Mouse (Mus musculus): ENCODE measurements around the gene Pald1. TPM values are rescaled to one million over a fixed set of nuclear protein-coding genes. Genes with fewer than 3 reads are reported as not detected.

The Pald1 gene
- polyA plus RNA-seq, 1 experiment: 3.2 TPM

- Histone ChIP-seq H3K36me3 (ENCODE audit: control insufficient read depth, insufficient read depth, low read length) (no peaks in the 10 kb centered on the region), H3K4me1 (ENCODE audit: control insufficient read depth, insufficient read depth, insufficient read length, low read length) (no peaks in the 10 kb centered on the region), H3K4me3 (ENCODE audit: low read depth, low read length) (no peak overlapping the region), H3K27me3 (ENCODE audit: control insufficient read depth, insufficient read depth, low read length) (no peaks in the 10 kb centered on the region), H3K27ac (ENCODE audit: insufficient read depth, low read depth, low read length) (no peak overlapping the region)
- TF ChIP-seq POLR2A (IDR thresholded peaks at IDR 0.05; ENCODE audit: low read depth, low read length) (no peak), CTCF (IDR thresholded peaks at IDR 0.05; ENCODE audit: extremely low read depth, insufficient read length, insufficient replicate concordance, low read depth, low read length) (no peak)
- WGBS: 28% methylated on average over 10 of the region's 10 CpGs
These were observed 22.6 kb upstream of the Pald1 start for GRCm38 (mm10) chr10:61405958-61406357.

GRCm38 (mm10) chr10:61402911-61403310, 19.6 kb upstream of the Pald1 start:
- Histone ChIP-seq H3K27ac (ENCODE audit: insufficient read depth, low read depth, low read length) (no peak overlapping the region), H3K4me1 (ENCODE audit: control insufficient read depth, insufficient read depth, insufficient read length, low read length) (no peaks in the 10 kb centered on the region), H3K4me3 (ENCODE audit: low read depth, low read length) (no peak overlapping the region), H3K27me3 (ENCODE audit: control insufficient read depth, insufficient read depth, low read length) (no peaks in the 10 kb centered on the region), H3K36me3 (ENCODE audit: control insufficient read depth, insufficient read depth, low read length) (no peaks in the 10 kb centered on the region)
- 50% methylated on average over 2 of the region's 2 CpGs for WGBS
- TF ChIP-seq POLR2A (IDR thresholded peaks at IDR 0.05; ENCODE audit: low read depth, low read length): no peak
- no peak for TF ChIP-seq CTCF (IDR thresholded peaks at IDR 0.05; ENCODE audit: extremely low read depth, insufficient read length, insufficient replicate concordance, low read depth, low read length)

- no peak for TF ChIP-seq POLR2A (IDR thresholded peaks at IDR 0.05; ENCODE audit: low read depth, low read length)
- 0 out of 2 replicates have a peak, but pooled peaks have one; percentile 10 for TF ChIP-seq CTCF (IDR thresholded peaks at IDR 0.05; ENCODE audit: extremely low read depth, insufficient read length, insufficient replicate concordance, low read depth, low read length)
- no peaks in the 10 kb centered on the region for H3K36me3 ChIP-seq (ENCODE audit: control insufficient read depth, insufficient read depth, low read length)
- no peaks in the 10 kb centered on the region for H3K4me1 ChIP-seq (ENCODE audit: control insufficient read depth, insufficient read depth, insufficient read length, low read length)
- H3K27ac ChIP-seq (ENCODE audit: insufficient read depth, low read depth, low read length): no peak overlapping the region
- no peak overlapping the region for H3K4me3 ChIP-seq (ENCODE audit: low read depth, low read length)
- 61% methylated on average over 5 of the region's 5 CpGs for WGBS
- no peaks in the 10 kb centered on the region for H3K27me3 ChIP-seq (ENCODE audit: control insufficient read depth, insufficient read depth, low read length)
These were observed 19.1 kb upstream of the Pald1 start for GRCm38 (mm10) chr10:61402480-61402879.

GRCm38 (mm10) chr10:61400407-61400806, 17.1 kb upstream of the Pald1 start:
- Histone ChIP-seq H3K36me3 (ENCODE audit: control insufficient read depth, insufficient read depth, low read length) (no peaks in the 10 kb centered on the region), H3K27me3 (ENCODE audit: control insufficient read depth, insufficient read depth, low read length) (no peaks in the 10 kb centered on the region), H3K4me1 (ENCODE audit: control insufficient read depth, insufficient read depth, insufficient read length, low read length) (no peaks in the 10 kb centered on the region), H3K4me3 (ENCODE audit: low read depth, low read length) (no peak overlapping the region), H3K27ac (ENCODE audit: insufficient read depth, low read depth, low read length) (no peak overlapping the region)
- no peak for TF ChIP-seq CTCF (IDR thresholded peaks at IDR 0.05; ENCODE audit: extremely low read depth, insufficient read length, insufficient replicate concordance, low read depth, low read length)
- TF ChIP-seq POLR2A (IDR thresholded peaks at IDR 0.05; ENCODE audit: low read depth, low read length): no peak
- 89% methylated on average over 5 of the region's 5 CpGs for WGBS

- H3K4me3 ChIP-seq (ENCODE audit: low read depth, low read length): no peak overlapping the region
- no peaks in the 10 kb centered on the region for H3K27me3 ChIP-seq (ENCODE audit: control insufficient read depth, insufficient read depth, low read length)
- 28% methylated on average over 13 of the region's 13 CpGs for WGBS
- TF ChIP-seq CTCF (IDR thresholded peaks at IDR 0.05; ENCODE audit: extremely low read depth, insufficient read length, insufficient replicate concordance, low read depth, low read length) (peak; percentile 81; the same call in 1 of the 2 replicates), POLR2A (IDR thresholded peaks at IDR 0.05; ENCODE audit: low read depth, low read length) (no peak)
- no peak overlapping the region for H3K27ac ChIP-seq (ENCODE audit: insufficient read depth, low read depth, low read length)
- H3K36me3 ChIP-seq (ENCODE audit: control insufficient read depth, insufficient read depth, low read length): no peaks in the 10 kb centered on the region
- H3K4me1 ChIP-seq (ENCODE audit: control insufficient read depth, insufficient read depth, insufficient read length, low read length): no peaks in the 10 kb centered on the region
These were observed 15.9 kb upstream of the Pald1 start for GRCm38 (mm10) chr10:61399156-61399734.

- Histone ChIP-seq H3K27me3 (ENCODE audit: control insufficient read depth, insufficient read depth, low read length) (no peaks in the 10 kb centered on the region), H3K4me3 (ENCODE audit: low read depth, low read length) (no peak overlapping the region), H3K4me1 (ENCODE audit: control insufficient read depth, insufficient read depth, insufficient read length, low read length) (no peaks in the 10 kb centered on the region), H3K36me3 (ENCODE audit: control insufficient read depth, insufficient read depth, low read length) (no peaks in the 10 kb centered on the region), H3K27ac (ENCODE audit: insufficient read depth, low read depth, low read length) (no peak overlapping the region)
- WGBS: 72% methylated on average over 3 of the region's 3 CpGs
- TF ChIP-seq POLR2A (IDR thresholded peaks at IDR 0.05; ENCODE audit: low read depth, low read length): no peak
- no peak for TF ChIP-seq CTCF (IDR thresholded peaks at IDR 0.05; ENCODE audit: extremely low read depth, insufficient read length, insufficient replicate concordance, low read depth, low read length)
These were observed 14.8 kb upstream of the Pald1 start for GRCm38 (mm10) chr10:61398125-61398524.

GRCm38 (mm10) chr10:61394476-61395136, 11.3 kb upstream of the Pald1 start:
- WGBS: 18% methylated on average over 9 of the region's 9 CpGs
- Histone ChIP-seq H3K36me3 (ENCODE audit: control insufficient read depth, insufficient read depth, low read length) (no peaks in the 10 kb centered on the region), H3K4me1 (ENCODE audit: control insufficient read depth, insufficient read depth, insufficient read length, low read length) (no peaks in the 10 kb centered on the region), H3K27ac (ENCODE audit: insufficient read depth, low read depth, low read length) (no peak overlapping the region), H3K4me3 (ENCODE audit: low read depth, low read length) (no peak overlapping the region), H3K27me3 (ENCODE audit: control insufficient read depth, insufficient read depth, low read length) (no peaks in the 10 kb centered on the region)
- no peak for TF ChIP-seq POLR2A (IDR thresholded peaks at IDR 0.05; ENCODE audit: low read depth, low read length)
- TF ChIP-seq CTCF (IDR thresholded peaks at IDR 0.05; ENCODE audit: extremely low read depth, insufficient read length, insufficient replicate concordance, low read depth, low read length): no peak
